Mouse (Mus musculus): ENCODE measurements around the gene Maz. TPM values are rescaled to one million over a fixed set of nuclear protein-coding genes. Genes with fewer than 3 reads are reported as not detected.

Maz gene
- polyA plus RNA-seq (2012; ENCODE audit: low replicate concordance) = 992 and 1,684 TPM in 2 replicates

GRCm38 (mm10) chr7:127026984-127027726, at the start of gene Maz:
Gene Maz (minus strand): TSS chr7:127027037.

GRCm38 (mm10) chr7:127041851-127042672, 15.2 kb upstream of the Maz start, which contains the start of gene Kif22:
Gene Kif22 (minus strand): TSS chr7:127042471.

DNA sequence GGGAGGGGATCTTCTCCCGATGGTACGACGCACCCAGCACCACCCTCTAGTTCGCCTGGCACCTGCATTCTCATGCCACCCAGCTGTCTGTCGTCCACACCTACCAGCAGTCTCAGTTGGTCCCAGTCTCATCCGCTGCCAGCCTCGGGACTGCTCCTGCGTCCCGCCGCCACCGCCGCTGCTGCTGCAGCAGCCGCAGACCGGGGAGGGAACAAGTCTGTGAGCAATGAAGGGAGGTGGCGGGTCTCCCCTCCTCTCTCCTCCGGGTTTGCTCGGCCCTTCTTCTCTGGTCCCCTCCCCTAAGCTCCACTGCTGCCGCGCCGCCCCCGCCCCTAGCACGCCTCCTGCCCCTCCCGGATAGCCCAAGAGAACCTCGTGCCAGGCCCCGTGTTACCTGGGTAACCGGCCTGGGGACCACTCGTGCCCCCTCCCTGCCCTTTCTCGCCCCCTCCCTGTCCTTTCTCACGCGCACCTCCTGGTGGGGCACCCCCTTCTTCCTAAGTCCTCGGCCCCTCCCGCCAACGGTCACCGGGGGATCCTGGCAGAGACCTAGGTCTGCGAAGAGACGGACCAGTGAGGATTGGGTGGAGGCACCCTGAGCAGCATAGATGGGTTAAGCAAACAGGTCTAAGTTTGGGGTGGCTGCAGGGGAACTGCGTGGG, 5.8 kb downstream of the Maz start, which contains the start of the genes Gm42742 and Prrt2:
Gm42742 (minus strand) TSS at position 197 of the 662 bp plus-strand sequence.
Prrt2 (minus strand) TSS at position 311 of the 662 bp plus-strand sequence.

GRCm38 (mm10) chr7:127016971-127017949, 9.6 kb downstream of the Maz start, which contains the start of gene Pagr1a:
Gene Pagr1a (minus strand): TSS chr7:127017352.

GRCm38 (mm10) chr7:127016481-127016485, 10.6 kb downstream of the Maz start, which contains the start of gene Pagr1b:
Gene Pagr1b (minus strand): TSS chr7:127016484.

DNA sequence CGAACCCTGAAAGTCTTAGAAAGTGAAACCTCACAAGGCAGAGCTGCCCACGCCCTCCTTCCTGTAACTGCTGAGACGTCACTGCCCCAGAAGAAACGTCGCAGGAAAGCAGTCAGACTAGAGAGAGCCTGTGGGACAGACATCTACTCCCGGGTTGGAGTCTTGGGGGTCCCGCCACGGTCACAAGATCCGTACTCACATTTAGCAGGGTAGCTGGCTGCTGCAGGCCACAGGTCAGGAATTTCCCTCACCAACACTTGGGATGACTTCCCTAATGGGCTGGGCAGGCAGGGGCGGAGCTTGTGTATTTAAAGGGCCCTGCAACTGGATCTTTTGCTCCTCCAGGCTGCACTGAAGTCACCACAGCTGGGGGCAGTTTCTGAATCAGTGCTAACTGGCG, 12.5 kb downstream of the Maz start, which contains the start of gene Mvp:
Mvp (minus strand) TSS at position 302 of the 400 bp plus-strand sequence.

GRCm38 (mm10) chr7:126975950-126976866, 50.6 kb downstream of the Maz start, which contains the start of gene Cdiptos:
Gene Cdiptos (minus strand): TSS chr7:126976098.

DNA sequence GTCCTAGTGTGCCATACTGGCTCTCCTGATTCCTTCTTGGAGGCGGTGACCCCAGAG, 51.1 kb downstream of the Maz start, which contains the start of gene Cdipt:
Cdipt (plus strand) TSS at position 22 of the 57 bp plus-strand sequence.

Other genes starting within 250 kb of the Maz start
- gene Tbx6, start 245.6 kb downstream of the Maz start, polyA plus RNA-seq (2012; ENCODE audit: low replicate concordance) = 8.3 and 13.4 TPM in 2 replicates
- gene Ppp4c, start 234.5 kb downstream of the Maz start, polyA plus RNA-seq (2012; ENCODE audit: low replicate concordance) = 129 and 143 TPM in 2 replicates
- gene Fam57b, start 229.4 kb downstream of the Maz start, polyA plus RNA-seq (2012; ENCODE audit: low replicate concordance) = 1.5 and 3.9 TPM in 2 replicates
- not detected in 2 replicates for gene 4930451I11Rik, start 195.4 kb downstream of the Maz start, polyA plus RNA-seq (2012; ENCODE audit: low replicate concordance)
- not detected in 2 replicates for gene Doc2a, start 179.6 kb downstream of the Maz start, polyA plus RNA-seq (2012; ENCODE audit: low replicate concordance)
- 80.7 and 110 TPM in 2 replicates for gene Hirip3, start 165.1 kb downstream of the Maz start, polyA plus RNA-seq (2012; ENCODE audit: low replicate concordance)
- 1,584 and 1,973 TPM in 2 replicates for gene Ino80e, start 164.7 kb downstream of the Maz start, polyA plus RNA-seq (2012; ENCODE audit: low replicate concordance)
- gene Taok2, start 142.3 kb downstream of the Maz start, polyA plus RNA-seq (2012; ENCODE audit: low replicate concordance) = 249 and 381 TPM in 2 replicates
- gene Tmem219, start 104.1 kb downstream of the Maz start, polyA plus RNA-seq (2012; ENCODE audit: low replicate concordance) = 61.9 and 90.6 TPM in 2 replicates
- 31.6 and 58.9 TPM in 2 replicates for gene Kctd13, start 98.2 kb downstream of the Maz start, polyA plus RNA-seq (2012; ENCODE audit: low replicate concordance)
- not detected in 2 replicates for gene Asphd1, start 77.5 kb downstream of the Maz start, polyA plus RNA-seq (2012; ENCODE audit: low replicate concordance)
- 1.1 and 3.1 TPM in 2 replicates for gene Sez6l2, start 76.5 kb downstream of the Maz start, polyA plus RNA-seq (2012; ENCODE audit: low replicate concordance)
- 99.0 and 127 TPM in 2 replicates for gene Cdipt, start 51.1 kb downstream of the Maz start, polyA plus RNA-seq (2012; ENCODE audit: low replicate concordance)
- 0.24 TPM in 1 of 2 replicates, not detected in the other for gene Cdiptos, start 50.9 kb downstream of the Maz start, polyA plus RNA-seq (2012; ENCODE audit: low replicate concordance)
- gene Mvp, start 12.4 kb downstream of the Maz start, polyA plus RNA-seq (2012; ENCODE audit: low replicate concordance) = 12.2 and 16.3 TPM in 2 replicates
- gene Pagr1b, start 10.6 kb downstream of the Maz start, polyA plus RNA-seq (2012; ENCODE audit: low replicate concordance) = not detected in 2 replicates
- gene Pagr1a, start 9.7 kb downstream of the Maz start, polyA plus RNA-seq (2012; ENCODE audit: low replicate concordance) = 0.99 and 28.8 TPM in 2 replicates
- gene Gm42742, start 5.9 kb downstream of the Maz start, polyA plus RNA-seq (2012; ENCODE audit: low replicate concordance) = 89.5 and 197 TPM in 2 replicates
- 0.20 and 7.0 TPM in 2 replicates for gene Prrt2, start 5.8 kb downstream of the Maz start, polyA plus RNA-seq (2012; ENCODE audit: low replicate concordance)
- 23.8 and 26.3 TPM in 2 replicates for gene Kif22, start 15.4 kb upstream of the Maz start, polyA plus RNA-seq (2012; ENCODE audit: low replicate concordance)
- gene Zg16, start 60.3 kb upstream of the Maz start, polyA plus RNA-seq (2012; ENCODE audit: low replicate concordance) = not detected in 2 replicates
- gene AI467606, start 64.3 kb upstream of the Maz start, polyA plus RNA-seq (2012; ENCODE audit: low replicate concordance) = 99.5 and 130 TPM in 2 replicates
- 1.9 and 3.6 TPM in 2 replicates for gene Qprt, start 95.2 kb upstream of the Maz start, polyA plus RNA-seq (2012; ENCODE audit: low replicate concordance)
- gene Spn, start 110.8 kb upstream of the Maz start, polyA plus RNA-seq (2012; ENCODE audit: low replicate concordance) = 73.3 and 200 TPM in 2 replicates
- 55.9 and 67.9 TPM in 2 replicates for gene Cd2bp2, start 169.0 kb upstream of the Maz start, polyA plus RNA-seq (2012; ENCODE audit: low replicate concordance)
- 87.2 and 117 TPM in 2 replicates for gene Tbc1d10b, start 181.4 kb upstream of the Maz start, polyA plus RNA-seq (2012; ENCODE audit: low replicate concordance)
- 2.1 TPM in 1 of 2 replicates, not detected in the other for gene Mylpf, start 181.9 kb upstream of the Maz start, polyA plus RNA-seq (2012; ENCODE audit: low replicate concordance)
- 17.3 and 29.4 TPM in 2 replicates for gene Zfp553, start 206.0 kb upstream of the Maz start, polyA plus RNA-seq (2012; ENCODE audit: low replicate concordance)
- gene Sept1, start 206.1 kb upstream of the Maz start, polyA plus RNA-seq (2012; ENCODE audit: low replicate concordance) = 439 and 604 TPM in 2 replicates
- gene Zfp771, start 217.2 kb upstream of the Maz start, polyA plus RNA-seq (2012; ENCODE audit: low replicate concordance) = 141 and 154 TPM in 2 replicates
- 23.3 and 79.5 TPM in 2 replicates for gene Dctpp1, start 233.7 kb upstream of the Maz start, polyA plus RNA-seq (2012; ENCODE audit: low replicate concordance)
- 61.1 and 61.8 TPM in 2 replicates for gene Sephs2, start 247.0 kb upstream of the Maz start, polyA plus RNA-seq (2012; ENCODE audit: low replicate concordance)